Mouse (Mus musculus) adrenal gland, postnatal 14 days (tissue): Measurements from ENCODE around the gene Traf3ip3. TPM values are rescaled to one million over a fixed set of nuclear protein-coding genes. Genes with fewer than 3 reads are reported as not detected.

Source experiments
- DNase-seq: peaks from one replicate; pipeline ENCODE4 v3.0.0; 2021; ENCODE audit warnings: mixed read lengths
- long read RNA-seq, 2 experiments: library from polyadenylated mRNA; stranded (forward); transcript quantifications; one replicate each; pipeline ENCODE4 v2.0.0; 2021
- total RNA-seq: library from RNA; stranded (reverse); gene quantifications from 2 replicates; pipeline ENCODE4 v1.2.3, GENCODE M21; 2021

Gene Traf3ip3
- 5.0 and 22.9 TPM in 2 replicates for total RNA-seq
- long read RNA-seq, experiment 1, partial matches to known transcripts, result 0 of 2 reads
- long read RNA-seq, experiment 1, other reads (novel, unspliced or antisense), result 2 of 2 reads
- long read RNA-seq, experiment 2, partial matches to known transcripts, result 1 of 2 reads
- long read RNA-seq, experiment 2, other reads (novel, unspliced or antisense), result 1 of 2 reads

GRCm38 (mm10) chr1:193201383-193201778, at the start of gene Traf3ip3:
Traf3ip3 (minus strand) TSS chr1:193201703.
- DNase-seq, result peak; percentile 32

GRCm38 (mm10) chr1:193250026-193250425, 48.5 kb upstream of the Traf3ip3 start:
- DNase-seq, result no peak

GRCm38 (mm10) chr1:193244235-193244634, 42.7 kb upstream of the Traf3ip3 start:
- no peak for DNase-seq

GRCm38 (mm10) chr1:193243571-193244193, 42.2 kb upstream of the Traf3ip3 start:
- DNase-seq, result no peak

- DNase-seq, result no peak
Measured at GRCm38 (mm10) chr1:193242863-193243262, 41.4 kb upstream of the Traf3ip3 start.

- DNase-seq, result peak; percentile 81
Measured at GRCm38 (mm10) chr1:193242238-193242637, 40.7 kb upstream of the Traf3ip3 start.

- DNase-seq, result no peak
Measured at GRCm38 (mm10) chr1:193241436-193241835, 39.9 kb upstream of the Traf3ip3 start.

GRCm38 (mm10) chr1:193238426-193238825, 36.9 kb upstream of the Traf3ip3 start:
- peak; percentile 23 for DNase-seq

GRCm38 (mm10) chr1:193234930-193235329, 33.4 kb upstream of the Traf3ip3 start:
- no peak for DNase-seq

- DNase-seq, result peak; percentile 31
Measured at GRCm38 (mm10) chr1:193234130-193234645, 32.7 kb upstream of the Traf3ip3 start.

GRCm38 (mm10) chr1:193232732-193233131, 31.2 kb upstream of the Traf3ip3 start:
- DNase-seq, result no peak

GRCm38 (mm10) chr1:193230935-193231334, 29.4 kb upstream of the Traf3ip3 start:
- no peak for DNase-seq

- DNase-seq, result no peak
Measured at GRCm38 (mm10) chr1:193230531-193230930, 29.0 kb upstream of the Traf3ip3 start.

GRCm38 (mm10) chr1:193229570-193229969, 28.1 kb upstream of the Traf3ip3 start:
- no peak for DNase-seq

- no peak for DNase-seq
Measured at GRCm38 (mm10) chr1:193227537-193227936, 26.0 kb upstream of the Traf3ip3 start.

GRCm38 (mm10) chr1:193226724-193227522, 25.4 kb upstream of the Traf3ip3 start:
- peak; percentile 25 for DNase-seq

- no peak for DNase-seq
Measured at GRCm38 (mm10) chr1:193226114-193226513, 24.6 kb upstream of the Traf3ip3 start.

- DNase-seq, result no peak
Measured at GRCm38 (mm10) chr1:193225531-193225930, 24.0 kb upstream of the Traf3ip3 start.

GRCm38 (mm10) chr1:193220408-193220807, 18.9 kb upstream of the Traf3ip3 start:
- DNase-seq, result no peak

- DNase-seq, result no peak
Measured at GRCm38 (mm10) chr1:193216000-193216399, 14.5 kb upstream of the Traf3ip3 start.

- no peak for DNase-seq
Measured at GRCm38 (mm10) chr1:193214053-193214452, 12.6 kb upstream of the Traf3ip3 start.

GRCm38 (mm10) chr1:193211371-193211770, 9.9 kb upstream of the Traf3ip3 start:
- DNase-seq, result no peak

GRCm38 (mm10) chr1:193208178-193208577, 6.7 kb upstream of the Traf3ip3 start:
- peak; percentile 63 for DNase-seq
